Mouse (Mus musculus) hindbrain, embryonic 13.5 days (tissue): Measurements from ENCODE around the gene G6pc2. TPM values are rescaled to one million over a fixed set of nuclear protein-coding genes. Genes with fewer than 3 reads are reported as not detected.

Source experiments
- ATAC-seq: fragments of 200-750 bp; cut with Nextera tagmentation; 2 replicates; pipeline ENCODE4 v1.8.0; 2017; ENCODE audit warnings: moderate TSS enrichment; ENCODE audit not compliant: low FRiP score
- H3K27ac ChIP-seq: fragments of 300-500 bp; sonication (generic); 2 replicates; pipeline ENCODE4 v1.5.1; 2015; ENCODE audit warnings: inconsistent platforms, mild to moderate bottlenecking, moderate library complexity
- H3K27me3 ChIP-seq: fragments of 300-500 bp; sonication (generic); 2 replicates; pipeline ENCODE4 v1.6.1; 2015; ENCODE audit warnings: mild to moderate bottlenecking, inconsistent platforms
- H3K36me3 ChIP-seq: fragments of 300-500 bp; sonication (generic); 2 replicates; pipeline ENCODE4 v1.6.1; 2015; ENCODE audit warnings: mild to moderate bottlenecking, inconsistent platforms
- H3K4me1 ChIP-seq: fragments of 300-500 bp; sonication (generic); replicated peaks from 2 replicates; pipeline ENCODE4 v1.6.1; 2015; ENCODE audit warnings: inconsistent platforms
- H3K4me2 ChIP-seq: fragments of 300-500 bp; sonication (generic); 2 replicates; pipeline ENCODE4 v1.6.1; 2015; ENCODE audit warnings: inconsistent platforms, mild to moderate bottlenecking, moderate library complexity
- H3K4me3 ChIP-seq: fragments of 300-500 bp; sonication (generic); 2 replicates; pipeline ENCODE4 v1.5.1; 2015; ENCODE audit warnings: mild to moderate bottlenecking, inconsistent platforms
- H3K9ac ChIP-seq: fragments of 300-500 bp; sonication (generic); 2 replicates; pipeline ENCODE4 v1.6.1; 2015; ENCODE audit warnings: mild to moderate bottlenecking, inconsistent platforms
- H3K9me3 ChIP-seq: fragments of 300-500 bp; sonication (generic); 2 replicates; pipeline ENCODE4 v1.6.1; 2016; ENCODE audit warnings: inconsistent platforms
- WGBS: fragments of 180-500 bp; shearing (Covaris S2); methylation state at CpG from one replicate; pipeline ENCODE4 v1.1.7; 2015; 5-methylcytosine and 5-hydroxymethylcytosine counted together
- polyA plus RNA-seq: library from polyadenylated mRNA; unstranded; fragments of >200 nt; fragmentation: Nextera tagmentation; extraction: Ambion mirVana; gene quantifications from 2 replicates; pipeline ENCODE4 v1.2.1, GENCODE M21; 2015

The G6pc2 gene
- polyA plus RNA-seq, 1 experiment from 2014 or later = 0.31 TPM

- Histone ChIP-seq H3K9me3 (no peaks in the 10 kb centered on the region), H3K27ac (no peak overlapping the region), H3K4me1 (peaks cover 11% of the 10 kb centered on the region), H3K9ac (no peak overlapping the region), H3K36me3 (no peaks in the 10 kb centered on the region), H3K4me2 (no peak overlapping the region), H3K4me3 (no peak overlapping the region), H3K27me3 (no peaks in the 10 kb centered on the region)
- 96% methylated on average over 1 of the region's 1 CpGs for WGBS
- no peak for ATAC-seq
Measured at GRCm38 (mm10) chr2:69247081-69247480, 36.2 kb downstream of the G6pc2 start.

DNA sequence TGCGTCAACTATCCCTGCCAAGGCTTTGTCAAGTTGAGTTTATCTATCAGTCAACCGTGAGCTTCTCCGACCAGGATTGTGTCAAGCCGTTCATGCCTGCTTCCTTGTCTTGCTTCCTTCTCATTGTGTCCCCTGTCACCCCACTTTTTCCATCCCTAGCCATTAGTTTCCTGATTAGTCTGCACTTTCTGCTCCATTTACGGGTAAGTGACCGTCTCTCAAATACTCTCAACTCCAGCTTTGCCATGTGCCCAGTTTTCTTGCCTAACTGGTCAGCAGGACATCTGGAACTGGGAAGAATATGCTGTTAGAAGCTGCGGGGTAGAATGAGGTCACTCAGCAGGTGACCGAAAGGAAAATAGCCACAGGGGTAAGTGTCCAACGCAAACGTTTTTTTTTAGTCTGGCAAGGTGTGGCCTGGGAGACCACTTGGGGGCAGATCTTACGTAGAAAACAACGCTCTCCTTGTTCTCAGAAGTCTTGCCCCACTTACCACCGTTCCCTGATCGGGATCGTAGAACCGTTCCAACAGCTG, 37.4 kb downstream of the G6pc2 start:
- Histone ChIP-seq H3K27ac (no peak overlapping the region), H3K4me2 (no peak overlapping the region), H3K9me3 (no peaks in the 10 kb centered on the region), H3K36me3 (no peaks in the 10 kb centered on the region), H3K4me3 (no peak overlapping the region), H3K9ac (no peak overlapping the region), H3K4me1 (peaks cover 11% of the 10 kb centered on the region), H3K27me3 (no peaks in the 10 kb centered on the region)
- no peak for ATAC-seq
- 58% methylated on average over 16 of the region's 16 CpGs for WGBS

DNA sequence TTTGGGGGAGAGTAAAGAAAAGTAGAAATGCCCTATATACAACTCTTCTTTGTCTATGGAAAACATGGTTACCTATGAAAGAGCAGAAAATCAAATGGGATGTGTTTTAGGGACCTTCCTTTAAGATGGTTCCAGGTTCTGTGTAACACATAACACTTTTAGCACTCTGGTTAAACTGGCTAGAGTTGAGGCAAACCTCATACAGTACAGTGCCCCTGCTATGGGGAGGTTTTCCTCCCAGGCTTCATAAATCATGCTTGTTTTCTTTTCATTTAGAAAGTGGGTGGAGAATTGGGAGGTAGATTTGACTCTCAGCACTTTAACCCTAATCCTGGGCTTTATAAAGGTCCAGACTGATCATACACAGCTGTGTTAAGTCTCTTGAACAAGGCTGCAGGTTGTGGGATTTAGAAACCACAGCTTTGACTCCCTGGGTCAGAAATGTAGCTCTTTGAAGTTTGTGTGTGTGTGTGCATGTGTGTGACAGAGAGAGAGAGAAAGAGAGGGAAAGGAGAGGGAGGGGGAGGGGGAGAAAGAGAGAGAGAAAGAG, 53.3 kb downstream of the G6pc2 start:
- H3K9ac ChIP-seq = no peak overlapping the region
- H3K9me3 ChIP-seq = no peaks in the 10 kb centered on the region
- no peak overlapping the region for H3K27ac ChIP-seq
- no peaks in the 10 kb centered on the region for H3K36me3 ChIP-seq
- ATAC-seq = no peak
- no peak overlapping the region for H3K4me3 ChIP-seq
- no peak overlapping the region for H3K4me2 ChIP-seq
- no peaks in the 10 kb centered on the region for H3K4me1 ChIP-seq
- H3K27me3 ChIP-seq = no peaks in the 10 kb centered on the region

DNA sequence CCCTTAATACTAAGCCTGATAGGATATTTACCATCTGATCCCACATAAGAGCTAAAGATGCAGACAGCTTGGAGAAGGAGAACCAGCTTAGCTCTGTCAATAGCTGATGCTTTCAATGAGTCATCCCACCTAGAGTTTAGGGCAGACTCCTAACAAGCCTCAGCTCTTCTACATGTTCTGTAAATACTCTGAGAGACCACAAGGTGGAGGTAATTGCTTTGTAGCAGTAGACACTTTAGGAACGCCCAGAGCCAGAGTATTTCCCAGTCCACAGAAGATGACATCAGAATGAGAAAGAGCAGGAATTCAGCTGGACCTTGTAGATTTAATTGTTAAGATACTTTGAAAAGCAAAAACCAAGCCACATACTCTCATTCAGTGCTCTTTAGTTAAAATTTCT, 65.0 kb downstream of the G6pc2 start:
- Histone ChIP-seq H3K4me3 (no peak overlapping the region), H3K9me3 (no peaks in the 10 kb centered on the region), H3K27me3 (no peaks in the 10 kb centered on the region), H3K9ac (no peak overlapping the region), H3K4me1 (no peaks in the 10 kb centered on the region), H3K27ac (no peak overlapping the region), H3K36me3 (no peaks in the 10 kb centered on the region), H3K4me2 (no peak overlapping the region)
- no peak for ATAC-seq
- WGBS = 6% methylated on average over 1 of the region's 1 CpGs

Other genes with a start within 250 kb of the G6pc2 start
- 0.71 and 1.1 TPM in 2 replicates for gene Nostrin, start 75.3 kb upstream of the G6pc2 start, polyA plus RNA-seq
- gene Spc25, start 4.9 kb upstream of the G6pc2 start, polyA plus RNA-seq = 44.9 and 50.3 TPM in 2 replicates
- gene Abcb11, start 131.5 kb downstream of the G6pc2 start, polyA plus RNA-seq = 0.04 TPM in 1 of 2 replicates, not detected in the other
- not detected in 2 replicates for gene Dhrs9, start 169.4 kb downstream of the G6pc2 start, polyA plus RNA-seq